Mouse (Mus musculus) colon, adult 2 months (tissue): Measurements from ENCODE around the gene Luc7l. TPM values are rescaled to one million over a fixed set of nuclear protein-coding genes. Genes with fewer than 3 reads are reported as not detected.

Source experiments
- polyA plus RNA-seq: library from polyadenylated mRNA; depleted of rRNA; stranded (reverse); fragments of >200 nt; gene quantifications from 2 replicates; pipeline ENCODE4 v1.2.3, GENCODE M21; 2012; rRNA removed

The Luc7l gene
- 13.9 and 19.6 TPM in 2 replicates for polyA plus RNA-seq

DNA sequence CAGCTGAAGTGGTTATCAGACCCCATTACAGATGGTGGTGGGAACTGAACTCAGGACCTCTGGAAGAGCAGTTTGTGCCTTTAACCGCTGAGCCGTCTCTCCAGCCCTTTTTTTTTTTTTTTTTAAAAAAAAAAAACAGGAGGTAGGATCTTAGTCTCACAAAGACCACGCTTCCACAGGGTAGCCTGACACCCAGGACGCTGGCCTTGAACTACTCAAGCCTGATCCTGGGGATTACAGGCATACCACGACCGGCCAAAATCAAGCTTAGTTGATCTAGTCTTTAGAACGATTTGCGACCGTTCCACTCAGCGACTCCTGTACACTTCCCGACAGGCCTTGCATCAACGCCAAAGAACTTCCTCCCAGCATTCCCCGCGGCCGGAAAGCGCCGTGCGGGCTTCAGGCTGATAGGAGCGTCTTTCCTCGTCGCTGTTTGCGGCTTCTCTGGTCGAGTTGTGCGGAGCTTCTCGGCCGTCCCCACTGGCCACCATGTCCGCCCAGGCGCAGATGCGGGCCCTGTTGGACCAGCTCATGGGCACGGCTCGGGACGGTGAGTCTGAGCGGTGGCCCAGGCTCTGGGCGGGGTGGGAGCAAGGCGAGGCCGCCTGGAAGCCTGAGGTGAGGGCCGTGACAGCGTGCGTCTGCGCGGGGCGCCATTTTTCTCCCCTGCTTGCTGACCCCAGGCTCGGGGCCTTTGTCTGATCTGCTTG, at the start of gene Luc7l:
Gene Luc7l, plus strand, starts transcription at position 358 of the 713 bp plus-strand sequence.

DNA sequence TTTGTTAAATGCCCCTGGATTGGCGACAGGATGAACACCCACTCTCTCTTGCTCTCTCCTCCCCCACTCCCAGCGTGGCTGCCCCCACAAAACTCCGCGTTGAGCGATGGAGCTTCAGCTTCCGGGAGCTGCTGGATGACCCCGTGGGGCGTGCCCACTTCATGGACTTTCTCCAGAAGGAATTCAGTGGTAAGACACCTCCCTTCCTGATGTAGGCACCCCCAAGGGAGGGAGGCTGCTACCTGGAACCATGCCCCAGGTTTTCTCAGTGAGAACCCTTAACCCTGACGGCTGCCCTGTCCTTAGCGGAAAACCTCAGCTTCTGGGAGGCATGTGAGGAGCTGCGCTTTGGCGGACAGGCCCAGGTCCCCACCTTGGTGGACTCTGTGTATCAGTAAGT, 45.0 kb upstream of the Luc7l start, which contains the start of gene Arhgdig:
Gene Arhgdig, minus strand, starts transcription at position 101 of the 400 bp plus-strand sequence.

DNA sequence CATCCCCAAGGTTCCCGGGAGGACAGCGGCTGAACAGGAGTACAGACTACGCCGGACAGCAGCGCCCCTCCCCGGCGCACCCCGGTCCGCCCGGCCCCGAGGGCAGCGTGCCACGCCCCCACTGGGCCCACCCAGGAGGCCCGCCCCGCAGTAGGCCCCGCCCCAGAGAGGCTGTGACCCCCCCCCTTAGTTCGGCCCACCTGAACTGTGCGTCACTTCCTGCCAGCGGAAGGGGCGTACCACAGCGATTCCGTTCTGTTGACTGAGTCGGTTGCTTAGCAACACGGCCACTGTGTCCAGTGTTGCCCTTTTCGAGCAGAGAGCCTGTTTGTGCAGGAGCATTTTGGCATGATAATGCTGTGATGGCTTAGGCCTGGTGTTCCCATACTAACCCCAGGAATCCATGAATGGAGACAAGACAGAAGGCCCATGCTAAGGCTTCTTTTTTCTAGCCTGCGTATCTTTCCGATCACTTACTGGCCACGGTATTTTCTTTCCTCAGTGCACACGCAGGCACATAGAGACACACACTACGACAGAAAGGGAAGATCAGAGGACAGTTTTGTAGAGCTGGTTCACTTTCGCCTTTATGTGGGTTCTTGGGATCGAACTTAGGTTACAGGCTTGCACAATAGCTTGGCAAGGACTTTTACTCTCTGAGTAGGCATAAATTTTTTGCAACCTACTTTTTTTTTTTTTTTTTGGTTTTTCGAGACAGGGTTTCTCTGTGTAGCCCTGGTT, 8.4 kb upstream of the Luc7l start, which contains the start of gene Fam234a:
Gene Fam234a, minus strand, starts transcription at position 142 of the 741 bp plus-strand sequence.

Other genes with a start within 250 kb of the Luc7l start
- gene Rab11fip3, start 183.3 kb upstream of the Luc7l start, polyA plus RNA-seq = 25.1 and 27.4 TPM in 2 replicates
- gene Decr2, start 162.6 kb upstream of the Luc7l start, polyA plus RNA-seq = 21.1 and 26.3 TPM in 2 replicates
- 15.7 and 16.6 TPM in 2 replicates for gene Nme4, start 157.3 kb upstream of the Luc7l start, polyA plus RNA-seq
- 261 and 361 TPM in 2 replicates for gene Tmem8, start 139.6 kb upstream of the Luc7l start, polyA plus RNA-seq
- gene Mrpl28, start 129.4 kb upstream of the Luc7l start, polyA plus RNA-seq = 87.5 and 93.2 TPM in 2 replicates
- gene Axin1, start 114.2 kb upstream of the Luc7l start, polyA plus RNA-seq = 16.4 and 17.1 TPM in 2 replicates
- gene Pdia2, start 53.8 kb upstream of the Luc7l start, polyA plus RNA-seq = 23.2 TPM in 1 of 2 replicates, not detected in the other
- 21.4 and 22.3 TPM in 2 replicates for gene Rgs11, start 49.9 kb upstream of the Luc7l start, polyA plus RNA-seq
- gene Arhgdig, start 45.1 kb upstream of the Luc7l start, polyA plus RNA-seq = 3.7 and 8.9 TPM in 2 replicates
- gene Fam234a, start 8.7 kb upstream of the Luc7l start, polyA plus RNA-seq = 210 and 239 TPM in 2 replicates
- gene Neurl1b, start 161.9 kb downstream of the Luc7l start, polyA plus RNA-seq = 130 and 139 TPM in 2 replicates